Mouse (Mus musculus): Measurements from ENCODE around the gene Cyth3. TPM values are rescaled to one million over a fixed set of nuclear protein-coding genes. Genes with fewer than 3 reads are reported as not detected.

Cyth3 gene
- polyA plus RNA-seq, 1 experiment from 2014 or later, result 25.1 TPM

- no peaks in the 10 kb centered on the region for H3K36me3 ChIP-seq (ENCODE audit: inconsistent target)
- no peak overlapping the region for H3K27ac ChIP-seq
- no peak overlapping the region for H3K4me3 ChIP-seq (ENCODE audit: inconsistent target)
- peaks cover 5% of the 10 kb centered on the region; the same call in 1 of the 2 replicates for H3K79me2 ChIP-seq (ENCODE audit: inconsistent target)
- 100% methylated on average over 4 of the region's 5 CpGs for WGBS (ENCODE audit: missing documents)
These were observed 31.2 kb downstream of the Cyth3 start for GRCm38 (mm10) chr5:143653497-143653896.

GRCm38 (mm10) chr5:143654670-143655510 is 32.6 kb downstream of the Cyth3 start:
- Histone ChIP-seq H3K4me3 (ENCODE audit: inconsistent target) (no peak overlapping the region), H3K36me3 (ENCODE audit: inconsistent target) (no peaks in the 10 kb centered on the region), H3K27ac (no peak overlapping the region), H3K79me2 (ENCODE audit: inconsistent target) (no peaks in the 10 kb centered on the region; the same call in 1 of the 2 replicates)
- 39% methylated on average over 7 of the region's 7 CpGs for WGBS (ENCODE audit: missing documents)

DNA sequence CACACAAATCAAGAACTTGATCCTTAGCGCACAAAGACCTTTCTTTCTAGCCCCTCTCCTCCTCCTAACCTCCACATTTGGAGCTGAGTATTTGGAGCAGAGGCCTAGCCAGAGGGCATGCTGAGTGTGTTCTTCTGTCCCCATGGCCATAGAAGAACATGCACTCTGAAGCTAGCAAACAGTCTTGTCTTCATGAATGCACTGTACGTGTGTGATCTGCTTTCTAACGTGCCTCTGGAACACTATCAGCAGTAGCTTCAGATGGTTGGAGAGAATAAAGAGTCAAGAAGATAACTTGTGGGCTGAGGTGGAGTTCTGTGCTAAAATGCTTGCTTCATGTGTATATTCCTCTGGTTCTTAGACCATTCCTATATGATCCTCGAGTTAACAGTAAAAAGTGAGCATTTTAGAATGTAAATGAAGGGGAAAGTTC is 33.3 kb downstream of the Cyth3 start:
- 88% methylated on average over 4 of the region's 4 CpGs for WGBS (ENCODE audit: missing documents)
- no peak overlapping the region for H3K4me3 ChIP-seq (ENCODE audit: inconsistent target)

DNA sequence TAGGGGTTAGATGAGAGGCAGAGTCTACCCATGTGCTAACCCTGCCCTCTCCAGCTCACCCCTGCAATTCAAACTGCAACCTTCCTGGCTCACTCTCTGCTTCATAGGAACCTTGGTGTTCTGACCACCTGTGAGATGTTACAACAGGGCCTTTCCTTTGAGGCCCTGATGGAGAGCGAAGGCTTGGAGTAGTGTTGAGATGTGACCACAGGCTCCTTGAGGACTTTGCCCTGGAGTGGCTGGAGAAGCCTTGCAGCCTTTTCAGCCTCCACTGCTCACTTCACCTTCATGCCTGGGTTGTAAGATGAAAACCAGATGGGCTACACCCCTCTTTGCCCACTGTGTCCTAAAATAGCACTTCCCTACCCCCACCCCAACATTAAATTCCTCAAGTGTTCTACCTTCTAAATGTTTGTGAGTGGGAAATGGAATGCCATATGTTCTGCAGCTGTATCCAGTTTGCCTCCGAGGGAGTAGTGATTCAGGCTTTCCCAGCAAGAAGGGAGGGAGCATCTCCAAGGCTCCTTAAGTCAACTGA is 34.5 kb downstream of the Cyth3 start:
- WGBS (ENCODE audit: missing documents), result 100% methylated on average over 2 of the region's 2 CpGs
- no peaks in the 10 kb centered on the region for H3K36me3 ChIP-seq (ENCODE audit: inconsistent target)
- H3K79me2 ChIP-seq (ENCODE audit: inconsistent target), result no peaks in the 10 kb centered on the region; the same call in 1 of the 2 replicates
- no peak overlapping the region for H3K4me3 ChIP-seq (ENCODE audit: inconsistent target)
- no peak overlapping the region for H3K27ac ChIP-seq

More for the DNA sequence above, 33.3 kb downstream of the Cyth3 start:
- Histone ChIP-seq H3K79me2 (ENCODE audit: inconsistent target) (no peaks in the 10 kb centered on the region; the same call in 1 of the 2 replicates), H3K27ac (no peak overlapping the region), H3K36me3 (ENCODE audit: inconsistent target) (no peaks in the 10 kb centered on the region)

DNA sequence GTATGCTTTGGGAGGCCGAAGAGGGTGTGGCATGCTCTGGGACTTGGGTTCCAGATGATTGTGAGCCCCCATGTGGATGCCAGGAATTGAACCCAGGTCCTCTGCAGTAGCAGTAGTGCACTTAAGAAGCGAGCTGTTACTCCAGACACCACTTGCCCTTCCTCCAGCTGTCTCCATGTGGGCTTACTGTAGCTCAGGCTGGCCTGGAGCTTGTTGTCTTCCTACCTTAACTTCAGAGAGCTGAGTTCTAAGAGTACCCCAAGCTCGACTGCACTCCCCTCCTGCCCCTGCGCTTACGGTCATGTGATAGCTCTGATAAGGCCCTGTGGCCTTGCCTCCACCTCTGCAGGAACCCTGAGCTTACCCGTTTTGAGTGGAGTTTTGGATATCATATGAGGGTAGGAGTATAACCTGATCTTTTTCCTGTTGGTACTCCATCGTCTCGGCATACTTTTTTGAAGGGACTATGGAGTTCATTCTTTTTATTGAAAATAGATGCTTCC is 36.8 kb downstream of the Cyth3 start:
- Histone ChIP-seq H3K36me3 (ENCODE audit: inconsistent target) (no peaks in the 10 kb centered on the region), H3K4me3 (ENCODE audit: inconsistent target) (no peak overlapping the region), H3K79me2 (ENCODE audit: inconsistent target) (no peaks in the 10 kb centered on the region; the same call in 1 of the 2 replicates), H3K27ac (no peak overlapping the region)
- WGBS (ENCODE audit: missing documents), result 92% methylated on average over 8 of the region's 8 CpGs

DNA sequence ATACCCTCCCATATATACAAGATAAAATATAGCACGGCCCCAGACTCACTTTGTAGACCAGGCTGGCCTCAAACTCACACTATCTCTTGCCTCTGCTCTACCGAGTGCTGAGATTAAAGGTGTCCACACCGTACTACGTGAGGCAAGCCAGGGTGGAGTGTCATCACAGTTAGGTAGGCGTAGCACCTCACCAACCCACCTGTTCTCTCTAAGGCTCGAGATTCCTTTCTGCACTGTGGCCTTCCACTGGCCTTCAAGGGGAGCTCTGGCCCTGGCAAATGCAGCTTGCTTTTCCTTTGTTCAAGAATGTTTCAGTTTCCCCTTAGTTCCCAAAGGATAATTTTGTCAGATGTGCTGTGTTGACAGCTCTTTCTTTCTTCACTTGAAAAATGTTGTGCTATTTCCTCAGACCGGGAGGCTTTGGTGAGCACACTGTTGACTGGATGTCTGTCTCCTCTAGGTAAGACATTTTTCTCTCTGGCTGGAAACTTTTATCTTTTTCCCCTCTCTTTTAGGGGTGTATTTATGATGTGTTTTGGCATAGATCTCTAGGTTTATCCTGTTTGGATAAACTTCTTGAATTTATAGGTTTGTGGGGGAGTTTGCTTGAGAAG is 40.9 kb downstream of the Cyth3 start:
- no peak overlapping the region for H3K4me3 ChIP-seq (ENCODE audit: inconsistent target)
- H3K79me2 ChIP-seq (ENCODE audit: inconsistent target), result no peaks in the 10 kb centered on the region; the same call in 1 of the 2 replicates
- WGBS (ENCODE audit: missing documents), result 90% methylated on average over 7 of the region's 7 CpGs
- H3K36me3 ChIP-seq (ENCODE audit: inconsistent target), result no peaks in the 10 kb centered on the region
- H3K27ac ChIP-seq, result no peak overlapping the region

- Histone ChIP-seq H3K36me3 (ENCODE audit: inconsistent target) (no peaks in the 10 kb centered on the region), H3K27ac (no peak overlapping the region), H3K79me2 (ENCODE audit: inconsistent target) (no peaks in the 10 kb centered on the region; the same call in 1 of the 2 replicates), H3K4me3 (ENCODE audit: inconsistent target) (no peak overlapping the region)
- WGBS (ENCODE audit: missing documents), result 58% methylated on average over 2 of the region's 2 CpGs
These were observed 43.3 kb downstream of the Cyth3 start for GRCm38 (mm10) chr5:143665561-143665960.

- Histone ChIP-seq H3K27ac (no peak overlapping the region), H3K4me3 (ENCODE audit: inconsistent target) (no peak overlapping the region), H3K36me3 (ENCODE audit: inconsistent target) (no peaks in the 10 kb centered on the region), H3K79me2 (ENCODE audit: inconsistent target) (peaks cover under 1% of the 10 kb centered on the region; the same call in 1 of the 2 replicates)
- 91% methylated on average over 1 of the region's 1 CpGs for WGBS (ENCODE audit: missing documents)
These were observed 43.8 kb downstream of the Cyth3 start for GRCm38 (mm10) chr5:143666015-143666414.

DNA sequence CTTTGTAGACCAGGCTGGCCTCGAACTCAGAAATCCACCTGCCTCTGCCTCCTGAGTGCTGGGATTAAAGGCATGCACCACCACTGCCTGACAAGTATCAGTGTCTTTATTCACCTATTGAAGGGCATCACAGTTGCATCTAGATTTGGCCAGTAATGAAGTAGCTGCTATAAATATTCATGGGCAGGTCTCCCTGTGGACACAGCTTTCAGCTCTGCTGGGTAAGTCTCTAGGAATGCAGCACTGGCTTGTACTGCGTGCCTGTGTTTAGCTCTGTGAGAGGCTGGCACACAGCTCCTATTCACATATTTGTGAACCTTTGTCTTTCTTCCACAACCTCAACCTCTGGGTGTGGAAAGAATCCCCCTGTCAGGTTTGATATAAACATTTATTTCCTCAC is 46.6 kb downstream of the Cyth3 start:
- 90% methylated on average over 2 of the region's 2 CpGs for WGBS (ENCODE audit: missing documents)
- Histone ChIP-seq H3K4me3 (ENCODE audit: inconsistent target) (no peak overlapping the region), H3K27ac (no peak overlapping the region), H3K36me3 (ENCODE audit: inconsistent target) (no peaks in the 10 kb centered on the region), H3K79me2 (ENCODE audit: inconsistent target) (peaks cover 25% of the 10 kb centered on the region; the same call in 1 of the 2 replicates)

DNA sequence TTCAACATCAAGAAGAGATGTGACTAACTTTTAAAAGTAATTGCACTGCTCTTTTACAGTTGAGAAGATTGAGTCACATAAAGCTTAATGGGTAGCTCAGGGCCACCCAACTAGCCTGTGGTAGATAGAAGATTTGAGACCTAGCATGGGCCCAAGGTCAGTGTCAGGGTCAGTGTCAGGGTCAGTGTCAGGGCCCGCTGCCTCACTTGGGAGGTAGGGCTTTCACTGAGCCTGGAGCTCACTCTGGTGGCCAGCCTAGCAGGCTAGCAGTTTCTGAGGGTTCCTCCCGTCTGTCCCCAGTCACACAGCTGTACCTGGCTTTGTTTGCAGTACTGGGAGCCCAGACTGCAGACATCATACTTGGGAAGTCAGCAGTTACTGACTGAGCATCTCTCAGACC is 47.1 kb downstream of the Cyth3 start:
- Histone ChIP-seq H3K79me2 (ENCODE audit: inconsistent target) (peaks cover 25% of the 10 kb centered on the region; the same call in 1 of the 2 replicates), H3K4me3 (ENCODE audit: inconsistent target) (no peak overlapping the region), H3K27ac (no peak overlapping the region), H3K36me3 (ENCODE audit: inconsistent target) (no peaks in the 10 kb centered on the region)
- WGBS (ENCODE audit: missing documents), result 76% methylated on average over 2 of the region's 2 CpGs

- H3K79me2 ChIP-seq (ENCODE audit: inconsistent target), result peaks cover 25% of the 10 kb centered on the region; the same call in 1 of the 2 replicates
- 4% methylated on average over 2 of the region's 2 CpGs for WGBS (ENCODE audit: missing documents)
- H3K27ac ChIP-seq, result no peak overlapping the region
- no peaks in the 10 kb centered on the region for H3K36me3 ChIP-seq (ENCODE audit: inconsistent target)
- H3K4me3 ChIP-seq (ENCODE audit: inconsistent target), result no peak overlapping the region
These were observed 47.6 kb downstream of the Cyth3 start for GRCm38 (mm10) chr5:143669839-143670238.

GRCm38 (mm10) chr5:143670740-143671415 is 48.6 kb downstream of the Cyth3 start:
- 94% methylated on average over 6 of the region's 6 CpGs for WGBS (ENCODE audit: missing documents)
- Histone ChIP-seq H3K4me3 (ENCODE audit: inconsistent target) (no peak overlapping the region), H3K36me3 (ENCODE audit: inconsistent target) (no peaks in the 10 kb centered on the region), H3K27ac (no peak overlapping the region), H3K79me2 (ENCODE audit: inconsistent target) (peaks cover 25% of the 10 kb centered on the region; the same call in 1 of the 2 replicates)

DNA sequence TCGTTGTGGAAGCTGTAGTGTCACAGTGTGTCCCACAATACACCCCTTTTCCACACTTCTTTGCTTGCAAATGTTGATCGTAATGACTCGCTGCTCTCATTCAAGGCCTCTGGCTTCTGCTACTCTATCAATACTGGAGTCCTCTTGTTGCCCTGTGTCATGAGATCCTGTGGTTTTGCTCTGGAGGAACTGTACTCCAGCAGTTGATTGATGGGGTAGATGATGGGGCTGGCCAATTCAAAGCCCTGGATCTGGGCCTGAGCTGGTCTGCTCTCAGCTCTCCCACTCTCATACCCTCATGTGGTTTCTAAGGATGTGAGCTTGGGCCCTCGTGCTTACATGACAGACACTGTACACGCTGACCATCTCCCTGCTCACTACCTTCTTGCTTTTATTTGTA is 52.3 kb downstream of the Cyth3 start:
- no peak overlapping the region for H3K4me3 ChIP-seq (ENCODE audit: inconsistent target)
- WGBS (ENCODE audit: missing documents), result 26% methylated on average over 5 of the region's 5 CpGs
- H3K36me3 ChIP-seq (ENCODE audit: inconsistent target), result no peaks in the 10 kb centered on the region
- H3K27ac ChIP-seq, result no peak overlapping the region
- H3K79me2 ChIP-seq (ENCODE audit: inconsistent target), result peaks cover 25% of the 10 kb centered on the region; the same call in 1 of the 2 replicates
